Mouse (Mus musculus) forebrain, embryonic 15.5 days (tissue): Measurements from ENCODE around the gene Flrt1. TPM values are rescaled to one million over a fixed set of nuclear protein-coding genes. Genes with fewer than 3 reads are reported as not detected.

Experiments used
- ATAC-seq: fragments of 200-750 bp; cut with Nextera tagmentation; replicated peaks from 2 replicates; pipeline ENCODE4 v1.8.0; 2017; ENCODE audit warnings: mild to moderate bottlenecking, moderate TSS enrichment, moderate library complexity
- H3K27ac ChIP-seq: fragments of 300-500 bp; sonication (generic); replicated peaks from 2 replicates; pipeline ENCODE4 v1.5.1; 2015; ENCODE audit warnings: mild to moderate bottlenecking, inconsistent platforms
- H3K27me3 ChIP-seq: fragments of 300-500 bp; sonication (generic); 2 replicates; pipeline ENCODE4 v1.6.1; 2015; ENCODE audit warnings: inconsistent platforms
- H3K36me3 ChIP-seq: fragments of 300-500 bp; sonication (generic); 2 replicates; pipeline ENCODE4 v1.6.1; 2015; ENCODE audit warnings: mild to moderate bottlenecking, inconsistent platforms
- H3K4me1 ChIP-seq: fragments of 300-500 bp; sonication (generic); 2 replicates; pipeline ENCODE4 v1.6.1; 2015; ENCODE audit warnings: inconsistent platforms
- H3K4me2 ChIP-seq: fragments of 300-500 bp; sonication (generic); replicated peaks from 2 replicates; pipeline ENCODE4 v1.6.1; 2015; ENCODE audit warnings: mild to moderate bottlenecking, inconsistent platforms
- H3K4me3 ChIP-seq: fragments of 300-500 bp; sonication (generic); 2 replicates; pipeline ENCODE4 v1.5.1; 2015; ENCODE audit warnings: mild to moderate bottlenecking, inconsistent platforms
- H3K9ac ChIP-seq: fragments of 300-500 bp; sonication (generic); replicated peaks from 2 replicates; pipeline ENCODE4 v1.6.1; 2015; ENCODE audit warnings: mild to moderate bottlenecking, inconsistent platforms
- H3K9me3 ChIP-seq: fragments of 300-500 bp; sonication (generic); 2 replicates; pipeline ENCODE4 v1.6.1; 2016; ENCODE audit warnings: inconsistent platforms
- WGBS: fragments of 180-500 bp; shearing (Covaris S2); methylation state at CpG from one replicate; pipeline ENCODE4 v1.1.7; 2015; ENCODE audit warnings: mixed read lengths; 5-methylcytosine and 5-hydroxymethylcytosine counted together
- polyA plus RNA-seq: library from polyadenylated mRNA; unstranded; fragments of >200 nt; fragmentation: Nextera tagmentation; extraction: Ambion mirVana; gene quantifications from 2 replicates; pipeline ENCODE4 v1.2.1, GENCODE M21; 2015

Gene Flrt1
- polyA plus RNA-seq = 14.9 and 18.9 TPM in 2 replicates

GRCm38 (mm10) chr19:7105544-7105943, at the start of gene Flrt1:
Flrt1 (minus strand) TSS chr19:7105729.
- Histone ChIP-seq H3K36me3 (no peaks in the 10 kb centered on the region), H3K4me2 (no peak within 1 kb of the TSS), H3K4me3 (no peak within 1 kb of the TSS), H3K27me3 (no peaks in the 10 kb centered on the region), H3K4me1 (peaks cover 63% of the 10 kb centered on the region), H3K9ac (no peak within 1 kb of the TSS), H3K27ac (no peak within 1 kb of the TSS), H3K9me3 (no peaks in the 10 kb centered on the region)
- no peak for ATAC-seq
- WGBS = 25% methylated on average over 9 of the region's 9 CpGs

GRCm38 (mm10) chr19:7155196-7155595, 49.7 kb upstream of the Flrt1 start:
- no peaks in the 10 kb centered on the region for H3K9me3 ChIP-seq
- no peak overlapping the region for H3K9ac ChIP-seq
- no peak for ATAC-seq
- no peak overlapping the region for H3K4me2 ChIP-seq
- no peaks in the 10 kb centered on the region for H3K36me3 ChIP-seq
- peak overlapping the region; percentile 35; the same call in 1 of the 2 replicates for H3K27ac ChIP-seq
- peaks cover 69% of the 10 kb centered on the region for H3K4me1 ChIP-seq
- WGBS = 34% methylated on average over 6 of the region's 6 CpGs
- no peaks in the 10 kb centered on the region for H3K27me3 ChIP-seq
- no peak overlapping the region for H3K4me3 ChIP-seq

- H3K4me2 ChIP-seq = no peak overlapping the region
- H3K27ac ChIP-seq = peak overlapping the region; percentile 83
- no peak overlapping the region for H3K4me3 ChIP-seq
- H3K9ac ChIP-seq = no peak overlapping the region
- no peaks in the 10 kb centered on the region for H3K27me3 ChIP-seq
- peaks cover 78% of the 10 kb centered on the region for H3K4me1 ChIP-seq
- 33% methylated on average over 7 of the region's 7 CpGs for WGBS
- H3K36me3 ChIP-seq = no peaks in the 10 kb centered on the region
- ATAC-seq = no peak; the same call in 1 of the 2 replicates
- no peaks in the 10 kb centered on the region for H3K9me3 ChIP-seq
Measured at GRCm38 (mm10) chr19:7153232-7153631, 47.7 kb upstream of the Flrt1 start.

- H3K4me3 ChIP-seq = no peak overlapping the region
- H3K27me3 ChIP-seq = no peaks in the 10 kb centered on the region
- H3K9ac ChIP-seq = no peak overlapping the region
- H3K4me1 ChIP-seq = peaks cover 79% of the 10 kb centered on the region
- no peaks in the 10 kb centered on the region for H3K36me3 ChIP-seq
- H3K27ac ChIP-seq = peak overlapping the region; percentile 83
- ATAC-seq = no peak
- no peaks in the 10 kb centered on the region for H3K9me3 ChIP-seq
- WGBS = 70% methylated on average over 6 of the region's 6 CpGs
- H3K4me2 ChIP-seq = no peak overlapping the region
Measured at GRCm38 (mm10) chr19:7151927-7152653, 46.6 kb upstream of the Flrt1 start.

DNA sequence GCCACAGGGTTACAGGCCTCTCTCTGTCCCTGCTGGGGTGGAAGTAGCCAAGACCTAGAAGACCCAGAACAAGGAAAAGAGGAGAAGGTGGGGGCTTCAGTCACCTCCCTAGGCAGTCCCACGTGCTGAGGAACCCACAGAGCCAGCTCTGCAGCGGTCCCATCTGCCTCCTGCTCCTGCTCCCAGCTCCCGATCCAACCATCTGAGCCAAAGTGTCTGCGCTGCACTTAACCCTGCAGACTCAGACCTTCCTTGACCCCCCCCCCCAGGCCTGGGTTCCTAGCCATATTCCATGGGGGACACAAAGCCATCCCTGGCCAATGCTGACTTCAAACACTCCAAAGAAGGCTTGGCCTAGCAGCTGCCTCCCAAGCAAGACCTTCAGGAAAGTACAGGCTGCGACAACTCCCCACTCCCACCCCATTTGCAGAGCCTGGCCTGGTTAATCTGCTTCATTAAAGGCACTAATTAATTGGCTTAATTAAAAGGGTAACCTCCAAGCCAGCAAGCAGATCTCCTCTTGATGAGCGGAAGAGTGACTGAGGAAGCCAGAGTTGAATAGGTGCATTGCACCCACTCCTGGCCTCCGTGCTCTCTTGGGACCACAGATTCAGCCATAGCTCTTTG, 45.9 kb upstream of the Flrt1 start:
- WGBS = 39% methylated on average over 7 of the region's 7 CpGs
- ATAC-seq = no peak
- H3K27ac ChIP-seq = peak overlapping the region; percentile 83

DNA sequence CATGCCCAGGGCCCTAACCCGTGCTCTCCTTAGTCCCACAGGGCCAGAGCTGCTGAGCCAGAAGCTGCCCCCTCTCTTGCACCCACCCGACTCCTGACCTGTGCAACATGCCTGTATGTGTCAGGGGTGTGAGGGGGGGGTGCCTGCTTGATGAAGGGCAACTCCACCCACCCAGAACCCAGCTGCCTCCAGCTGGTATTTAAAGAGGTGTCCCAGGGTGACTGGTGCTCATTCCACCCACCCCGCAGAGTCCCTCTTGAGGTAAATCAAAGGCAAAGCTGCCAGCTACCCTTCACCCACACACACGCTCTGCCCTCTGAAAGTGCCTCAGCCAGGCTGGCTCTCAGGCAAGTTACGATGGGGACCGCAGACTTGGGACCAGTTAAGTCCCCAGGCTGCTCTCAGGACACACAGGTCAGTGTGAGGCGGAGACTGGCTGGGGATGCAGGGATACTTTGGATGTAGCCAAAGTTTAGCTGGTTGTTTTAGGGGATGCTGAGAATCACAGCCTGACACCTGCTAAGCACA, 43.7 kb upstream of the Flrt1 start:
- peak overlapping the region; percentile 83 for H3K27ac ChIP-seq
- no peak overlapping the region for H3K9ac ChIP-seq

More for the DNA sequence above, 45.9 kb upstream of the Flrt1 start:
- Histone ChIP-seq H3K9ac (no peak overlapping the region; the same call in 1 of the 2 replicates), H3K9me3 (no peaks in the 10 kb centered on the region), H3K4me1 (peaks cover 79% of the 10 kb centered on the region), H3K36me3 (no peaks in the 10 kb centered on the region), H3K4me3 (no peak overlapping the region), H3K4me2 (no peak overlapping the region), H3K27me3 (no peaks in the 10 kb centered on the region)

DNA sequence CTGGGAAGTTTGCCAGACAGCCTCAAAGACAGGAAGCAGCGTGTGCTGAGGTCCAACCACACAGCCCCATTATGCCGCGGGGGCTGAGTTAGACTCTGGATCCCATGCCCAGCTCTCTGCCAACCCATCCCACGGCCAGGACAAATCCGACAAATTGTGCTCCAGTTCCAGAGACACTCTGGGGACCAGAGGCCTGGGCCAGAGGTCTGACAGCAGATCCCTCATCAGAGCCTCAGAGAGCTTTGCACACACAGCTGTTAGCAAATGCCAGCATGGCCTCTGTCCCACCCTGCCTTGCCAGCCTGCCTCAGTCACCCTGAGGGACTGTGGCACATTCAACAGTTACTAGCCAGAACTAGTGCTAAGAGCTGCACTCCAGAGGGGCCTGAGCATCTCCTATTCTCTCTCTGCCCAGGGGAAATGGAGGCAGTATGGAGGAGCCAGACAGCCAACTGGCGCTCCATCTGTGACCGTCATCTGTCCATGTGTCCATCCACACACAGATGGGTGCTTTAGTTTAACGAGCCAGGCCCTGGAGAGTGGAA, 43.1 kb upstream of the Flrt1 start:
- Histone ChIP-seq H3K4me3 (no peak overlapping the region), H3K9ac (no peak overlapping the region), H3K36me3 (no peaks in the 10 kb centered on the region), H3K4me1 (peaks cover 80% of the 10 kb centered on the region), H3K4me2 (no peak overlapping the region), H3K27ac (peak overlapping the region; percentile 83), H3K27me3 (no peaks in the 10 kb centered on the region), H3K9me3 (no peaks in the 10 kb centered on the region)
- WGBS = 34% methylated on average over 8 of the region's 8 CpGs
- peak; percentile 60 for ATAC-seq

More for the DNA sequence above, 43.7 kb upstream of the Flrt1 start:
- no peak overlapping the region for H3K4me3 ChIP-seq
- WGBS = 57% methylated on average over 7 of the region's 7 CpGs
- no peak; the same call in 1 of the 2 replicates for ATAC-seq
- no peak overlapping the region for H3K4me2 ChIP-seq
- no peaks in the 10 kb centered on the region for H3K9me3 ChIP-seq
- peaks cover 76% of the 10 kb centered on the region for H3K4me1 ChIP-seq
- H3K36me3 ChIP-seq = no peaks in the 10 kb centered on the region
- H3K27me3 ChIP-seq = no peaks in the 10 kb centered on the region

- H3K27ac ChIP-seq = peak overlapping the region; percentile 83
- H3K9me3 ChIP-seq = no peaks in the 10 kb centered on the region
- H3K27me3 ChIP-seq = no peaks in the 10 kb centered on the region
- peaks cover 80% of the 10 kb centered on the region for H3K4me1 ChIP-seq
- H3K4me3 ChIP-seq = no peak overlapping the region
- H3K36me3 ChIP-seq = no peaks in the 10 kb centered on the region
- H3K9ac ChIP-seq = no peak overlapping the region
- no peak overlapping the region for H3K4me2 ChIP-seq
- 39% methylated on average over 4 of the region's 4 CpGs for WGBS
- ATAC-seq = peak; percentile 31
Measured at GRCm38 (mm10) chr19:7148096-7148495, 42.6 kb upstream of the Flrt1 start.

DNA sequence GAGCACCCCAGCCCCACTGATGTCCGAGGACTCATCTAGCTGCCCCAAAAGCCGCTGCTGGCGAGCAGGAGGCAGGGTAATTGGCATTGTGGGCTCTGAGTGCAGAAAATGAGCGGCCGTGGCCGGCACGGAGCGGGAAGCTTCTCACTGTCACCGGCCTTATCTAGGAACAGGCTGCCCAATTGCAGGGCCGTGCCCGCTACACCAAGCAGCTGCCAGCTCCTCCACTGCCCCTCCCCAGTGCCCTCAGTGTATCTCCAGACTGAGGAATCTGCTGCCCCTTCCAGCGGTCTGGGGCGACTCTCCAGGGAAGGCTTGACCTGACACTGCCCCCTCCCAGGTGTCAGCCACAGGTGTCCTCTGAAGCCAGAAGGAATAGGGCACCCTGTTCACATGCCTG, 40.8 kb upstream of the Flrt1 start:
- H3K9me3 ChIP-seq = no peaks in the 10 kb centered on the region
- ATAC-seq = no peak
- 76% methylated on average over 13 of the region's 13 CpGs for WGBS
- peak overlapping the region; percentile 16; the same call in 1 of the 2 replicates for H3K27ac ChIP-seq
- no peaks in the 10 kb centered on the region for H3K36me3 ChIP-seq
- no peak overlapping the region for H3K4me2 ChIP-seq
- H3K9ac ChIP-seq = no peak overlapping the region
- peaks cover 87% of the 10 kb centered on the region for H3K4me1 ChIP-seq
- no peak overlapping the region for H3K4me3 ChIP-seq
- H3K27me3 ChIP-seq = no peaks in the 10 kb centered on the region

DNA sequence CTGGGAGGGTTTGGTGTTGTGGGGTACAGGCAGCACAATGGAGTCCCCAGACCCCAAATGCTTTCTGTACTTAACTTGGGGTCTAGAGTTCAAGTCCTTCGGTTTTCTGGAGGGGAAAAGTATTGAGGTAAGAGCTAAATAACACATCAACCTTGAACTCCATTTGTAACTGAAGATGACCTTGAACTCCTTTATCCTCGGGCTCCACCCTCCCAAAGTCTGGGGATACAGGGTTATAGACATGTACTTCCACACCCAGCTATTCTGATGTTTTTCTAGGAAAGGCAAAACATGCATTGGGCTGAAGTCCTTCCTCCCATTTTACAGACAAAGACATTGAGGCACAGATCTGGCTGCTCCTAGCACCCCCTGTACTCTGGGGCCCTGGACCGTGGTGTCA, 38.9 kb upstream of the Flrt1 start:
- Histone ChIP-seq H3K27me3 (no peaks in the 10 kb centered on the region), H3K4me2 (peak overlapping the region; percentile 46), H3K9ac (no peak overlapping the region), H3K4me3 (no peak overlapping the region), H3K4me1 (peaks cover 87% of the 10 kb centered on the region), H3K27ac (no peak overlapping the region), H3K36me3 (no peaks in the 10 kb centered on the region), H3K9me3 (no peaks in the 10 kb centered on the region)
- 62% methylated on average over 3 of the region's 3 CpGs for WGBS
- no peak for ATAC-seq

DNA sequence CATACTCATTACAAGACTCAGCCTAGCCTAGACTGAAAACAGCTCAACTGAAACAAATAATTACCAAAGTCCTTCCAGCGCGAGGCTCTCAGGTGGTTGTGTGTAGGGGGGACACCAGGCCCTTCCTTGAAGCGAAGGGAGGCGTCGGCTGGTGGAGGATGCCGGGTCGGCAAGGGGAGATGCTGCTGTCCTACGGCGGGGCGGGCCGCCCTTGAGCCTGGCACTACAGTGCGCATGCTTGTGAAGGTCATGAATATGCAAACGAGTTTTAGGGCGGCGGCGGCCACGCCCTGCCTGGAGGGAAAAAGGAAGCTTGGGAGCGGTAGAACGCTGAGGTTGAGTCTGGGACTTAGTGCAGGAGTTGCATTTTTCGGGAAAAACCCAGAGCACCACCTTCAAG, 38.3 kb upstream of the Flrt1 start:
- Histone ChIP-seq H3K27me3 (no peaks in the 10 kb centered on the region), H3K36me3 (no peaks in the 10 kb centered on the region), H3K4me2 (peak overlapping the region; percentile 46), H3K9me3 (no peaks in the 10 kb centered on the region), H3K27ac (peak overlapping the region; percentile 90), H3K9ac (peak overlapping the region; percentile 41), H3K4me3 (peak overlapping the region; percentile 36), H3K4me1 (peaks cover 87% of the 10 kb centered on the region)
- WGBS = under 1% methylated on average over 20 of the region's 20 CpGs
- ATAC-seq = peak; percentile 37; the same call in 1 of the 2 replicates
